Mouse (Mus musculus) E14TG2a.4 (cell line): ENCODE data around the gene Dhx37.

Experiments
- H3K27me3 ChIP-seq: 2 replicates; pipeline ENCODE4 v1.6.1; 2014; ENCODE audit warnings: low read length, control low read depth; ENCODE audit not compliant: insufficient read depth
- H3K36me3 ChIP-seq: 2 replicates; pipeline ENCODE4 v1.6.1; 2014; ENCODE audit warnings: low read length, control low read depth; ENCODE audit not compliant: insufficient read depth
- H3K4me1 ChIP-seq: replicated peaks from 2 replicates; pipeline ENCODE4 v1.6.1; 2014; ENCODE audit warnings: low read depth, low read length, control low read depth
- H3K4me3 ChIP-seq: replicated peaks from 2 replicates; pipeline ENCODE4 v1.5.1; 2014; ENCODE audit warnings: mild to moderate bottlenecking, low read length
- H3K9me3 ChIP-seq: 2 replicates; pipeline ENCODE4 v1.6.1; 2014; ENCODE audit warnings: low read length, control low read depth
- CTCF ChIP-seq: conservative IDR thresholded peaks from 2 replicates; pipeline ENCODE4 v1.5.1; 2014; ENCODE audit warnings: low read length
- NANOG ChIP-seq: IDR thresholded peaks from 2 replicates; pipeline ENCODE4 v1.6.1; 2014; ENCODE audit warnings: borderline replicate concordance, low read length, mixed read lengths
- POU5F1 ChIP-seq: IDR thresholded peaks from 2 replicates; pipeline ENCODE4 v1.6.1; 2014; ENCODE audit warnings: low read length, borderline replicate concordance

Gene Dhx37

DNA sequence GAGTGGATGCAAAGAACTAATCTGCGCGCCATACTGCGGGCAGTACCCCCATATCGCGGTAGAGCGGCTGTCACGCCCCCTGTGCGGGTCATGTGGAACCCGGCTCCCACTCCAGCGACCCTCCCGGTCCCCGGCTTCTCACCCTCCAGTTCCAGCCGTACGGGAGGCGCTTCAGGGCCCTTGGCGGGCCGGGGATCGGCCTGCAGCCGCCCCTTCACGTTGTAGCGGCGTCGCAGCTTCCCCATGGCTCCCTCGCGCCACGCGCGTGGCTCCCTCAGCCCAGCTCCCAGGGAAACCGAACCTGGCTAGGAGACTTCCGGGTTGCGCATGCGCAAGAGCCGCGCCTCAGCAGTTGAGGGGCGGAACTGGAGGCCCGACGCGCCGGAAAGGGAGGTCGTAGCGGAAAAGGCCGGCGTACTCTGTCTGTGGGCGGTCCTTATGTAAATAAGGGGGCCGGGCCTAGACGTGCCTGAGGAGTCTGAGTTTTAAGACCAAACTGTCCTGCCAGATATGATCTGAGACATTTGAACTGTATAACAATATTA lies at the start of gene Dhx37:
Dhx37 (minus strand) TSS at position 329 of the 545 bp plus-strand sequence.
- TF ChIP-seq CTCF (no peak), POU5F1 (no peak), NANOG (no peak)
- Histone ChIP-seq H3K27me3 (no peaks in the 10 kb centered on the region), H3K4me1 (peaks cover 50% of the 10 kb centered on the region), H3K36me3 (peaks cover 36% of the 10 kb centered on the region), H3K4me3 (peak within 1 kb of the TSS; percentile 98), H3K9me3 (no peaks in the 10 kb centered on the region)

DNA sequence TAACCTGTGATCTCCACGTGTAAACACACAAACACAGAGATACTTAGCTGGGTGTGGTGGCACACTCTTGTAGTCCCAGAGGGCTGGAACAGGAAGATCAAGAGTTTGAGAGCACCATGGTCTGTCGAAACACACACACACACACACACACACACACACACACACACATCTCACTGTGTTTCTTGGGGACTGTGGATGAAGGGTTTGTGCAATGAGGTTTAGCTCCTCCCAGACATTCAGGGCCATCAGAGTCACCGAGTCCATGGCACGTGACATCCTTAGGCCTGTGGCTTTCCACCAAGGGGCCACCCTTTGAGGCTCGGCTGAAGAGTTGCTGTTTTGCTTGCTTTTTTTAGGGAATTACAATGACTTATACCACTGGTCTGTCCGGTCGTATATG lies 48.6 kb upstream of the Dhx37 start:
- peaks cover 46% of the 10 kb centered on the region for H3K4me1 ChIP-seq
- peaks cover 65% of the 10 kb centered on the region for H3K36me3 ChIP-seq
- TF ChIP-seq CTCF (no peak), POU5F1 (no peak), NANOG (no peak)
- H3K27me3 ChIP-seq: no peaks in the 10 kb centered on the region; the same call in 1 of the 2 replicates
- H3K4me3 ChIP-seq: no peak overlapping the region
- no peaks in the 10 kb centered on the region for H3K9me3 ChIP-seq

DNA sequence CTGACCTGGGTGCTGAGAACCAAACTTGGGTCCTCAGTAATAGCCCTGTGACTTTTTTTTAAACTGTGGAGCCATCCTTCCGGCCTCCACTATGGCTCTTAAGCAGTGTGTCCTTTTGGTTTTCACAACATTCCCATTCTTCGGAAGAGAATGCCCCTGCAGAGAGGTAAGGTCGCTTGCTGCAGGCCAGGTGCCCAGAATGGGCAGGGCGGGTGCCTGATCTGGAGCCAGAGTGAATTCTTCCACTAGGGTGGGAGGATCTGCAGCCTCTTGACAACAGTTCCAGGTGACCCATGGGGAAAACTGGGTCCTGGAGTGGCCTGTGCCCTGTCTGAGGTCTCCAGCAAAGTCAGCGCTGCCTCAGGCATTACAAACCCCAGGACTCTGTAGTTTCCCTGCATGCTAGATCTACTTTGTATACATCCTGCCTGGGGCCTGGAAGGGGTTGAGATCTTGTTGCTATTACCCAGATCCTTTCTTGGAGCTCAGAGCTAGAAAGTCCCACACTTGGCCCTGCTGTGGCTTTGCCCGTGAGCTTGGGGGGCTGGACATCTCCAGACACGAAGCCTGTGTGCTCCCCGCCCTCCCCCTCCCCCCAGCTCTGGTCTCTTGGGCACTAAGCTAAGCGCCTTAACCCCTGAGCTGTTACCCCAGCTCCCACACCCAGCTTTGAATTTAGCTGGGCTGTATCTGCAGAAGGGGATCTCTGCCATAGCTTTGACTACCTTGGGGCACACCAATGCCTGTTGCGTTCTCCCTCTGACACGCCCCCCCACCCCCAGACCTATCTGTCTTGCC lies 46.7 kb upstream of the Dhx37 start:
- H3K4me1 ChIP-seq: peaks cover 54% of the 10 kb centered on the region
- no peak overlapping the region for H3K4me3 ChIP-seq
- H3K27me3 ChIP-seq: peaks cover 15% of the 10 kb centered on the region
- no peaks in the 10 kb centered on the region for H3K9me3 ChIP-seq
- no peak for TF ChIP-seq POU5F1
- no peak for TF ChIP-seq NANOG
- no peak for TF ChIP-seq CTCF
- peaks cover 55% of the 10 kb centered on the region for H3K36me3 ChIP-seq

DNA sequence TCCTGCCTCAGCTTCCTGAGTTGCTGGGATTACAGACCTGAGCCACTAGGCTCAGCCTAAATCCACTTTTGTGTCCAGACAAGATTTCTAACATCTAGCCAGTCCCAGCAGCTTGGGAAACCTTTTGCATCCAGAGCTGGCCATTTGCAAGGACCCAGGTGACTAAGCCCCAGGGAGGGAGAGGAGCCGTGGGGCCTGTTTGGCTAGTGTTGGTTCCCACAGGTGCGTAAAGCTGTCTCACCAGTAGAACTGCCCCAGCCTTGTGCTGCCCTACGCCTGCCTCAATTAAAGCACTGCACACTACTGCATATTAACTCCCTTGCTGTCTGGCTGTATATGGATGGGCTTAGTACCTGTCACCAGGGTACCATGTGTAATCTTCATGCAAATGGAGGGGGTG lies 45.5 kb upstream of the Dhx37 start:
- peaks cover 57% of the 10 kb centered on the region for H3K4me1 ChIP-seq
- TF ChIP-seq NANOG (no peak), POU5F1 (no peak), CTCF (no peak)
- H3K36me3 ChIP-seq: peaks cover 44% of the 10 kb centered on the region
- no peaks in the 10 kb centered on the region for H3K9me3 ChIP-seq
- H3K27me3 ChIP-seq: peaks cover 17% of the 10 kb centered on the region
- H3K4me3 ChIP-seq: no peak overlapping the region

DNA sequence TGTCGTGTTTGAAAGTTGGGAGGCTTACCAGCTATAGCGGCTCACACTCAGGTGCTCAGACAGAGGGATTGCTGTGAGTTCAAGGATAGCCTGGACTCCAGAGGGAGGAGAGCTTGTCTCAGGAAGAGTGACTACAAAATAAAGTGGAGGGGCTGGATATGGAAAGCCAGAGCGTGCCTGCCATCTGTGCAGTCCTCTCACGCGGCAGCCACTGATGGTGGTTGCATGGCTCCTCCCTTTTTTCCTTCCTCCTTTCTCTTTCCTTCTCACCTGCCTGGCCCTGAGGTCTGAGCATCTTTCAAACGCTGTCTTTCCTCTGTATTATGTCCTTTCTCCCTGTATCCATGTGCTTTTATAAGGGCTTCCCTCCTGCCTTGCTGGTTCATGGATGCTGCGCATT lies 44.1 kb upstream of the Dhx37 start:
- no peaks in the 10 kb centered on the region for H3K9me3 ChIP-seq
- peaks cover 18% of the 10 kb centered on the region for H3K27me3 ChIP-seq
- TF ChIP-seq CTCF (no peak), NANOG (no peak), POU5F1 (no peak)
- peaks cover 57% of the 10 kb centered on the region for H3K4me1 ChIP-seq
- H3K4me3 ChIP-seq: no peak overlapping the region
- H3K36me3 ChIP-seq: peaks cover 31% of the 10 kb centered on the region

DNA sequence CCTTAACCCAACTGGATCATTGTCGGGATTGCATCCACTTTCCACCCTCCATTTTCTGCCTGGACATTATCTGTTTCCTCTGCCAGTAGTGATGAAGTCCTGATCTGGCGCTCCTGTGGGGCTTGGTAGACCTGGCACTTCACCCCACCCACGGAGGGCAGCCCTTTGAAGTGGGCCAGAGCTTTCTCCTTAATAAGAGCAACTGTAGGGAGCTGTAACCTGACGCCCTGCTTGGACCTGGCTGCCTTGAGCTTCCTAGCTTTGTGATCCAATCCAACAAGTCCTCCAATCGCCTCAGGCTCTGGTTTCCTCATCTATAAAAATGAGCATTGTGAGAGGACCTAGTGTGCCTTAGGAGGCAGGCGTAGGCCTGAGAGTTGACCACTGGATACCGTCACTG lies 43.6 kb upstream of the Dhx37 start:
- H3K9me3 ChIP-seq: no peaks in the 10 kb centered on the region
- H3K4me1 ChIP-seq: peaks cover 57% of the 10 kb centered on the region
- H3K4me3 ChIP-seq: peak overlapping the region; percentile 94; the same call in 1 of the 2 replicates
- peaks cover 19% of the 10 kb centered on the region for H3K27me3 ChIP-seq
- H3K36me3 ChIP-seq: peaks cover 26% of the 10 kb centered on the region
- TF ChIP-seq NANOG: no peak
- TF ChIP-seq CTCF: no peak
- TF ChIP-seq POU5F1: no peak

DNA sequence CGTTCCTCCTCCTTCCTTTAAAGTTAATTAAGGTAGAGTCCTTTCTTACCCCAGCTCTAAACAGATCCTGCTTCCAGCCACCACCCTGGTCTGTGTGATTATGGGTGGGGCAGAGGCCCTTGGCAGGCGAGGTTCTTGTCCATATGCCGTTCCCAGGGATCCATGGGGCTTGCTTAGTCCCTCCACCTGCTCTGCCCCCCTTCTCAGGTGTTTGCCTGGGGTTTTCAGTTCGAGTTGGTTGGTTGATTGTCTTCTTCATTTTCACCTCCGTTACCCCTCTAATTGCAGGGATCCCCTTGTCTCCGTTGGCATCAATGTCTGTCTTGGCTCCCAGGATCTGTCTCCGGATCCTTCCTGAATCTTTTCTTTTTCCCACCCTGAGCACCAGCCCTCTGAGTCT lies 42.9 kb upstream of the Dhx37 start:
- Histone ChIP-seq H3K4me1 (peaks cover 57% of the 10 kb centered on the region), H3K36me3 (peaks cover 21% of the 10 kb centered on the region), H3K27me3 (peaks cover 19% of the 10 kb centered on the region), H3K4me3 (peak overlapping the region; percentile 94), H3K9me3 (no peaks in the 10 kb centered on the region)
- TF ChIP-seq NANOG: no peak
- TF ChIP-seq CTCF: no peak
- TF ChIP-seq POU5F1: no peak

DNA sequence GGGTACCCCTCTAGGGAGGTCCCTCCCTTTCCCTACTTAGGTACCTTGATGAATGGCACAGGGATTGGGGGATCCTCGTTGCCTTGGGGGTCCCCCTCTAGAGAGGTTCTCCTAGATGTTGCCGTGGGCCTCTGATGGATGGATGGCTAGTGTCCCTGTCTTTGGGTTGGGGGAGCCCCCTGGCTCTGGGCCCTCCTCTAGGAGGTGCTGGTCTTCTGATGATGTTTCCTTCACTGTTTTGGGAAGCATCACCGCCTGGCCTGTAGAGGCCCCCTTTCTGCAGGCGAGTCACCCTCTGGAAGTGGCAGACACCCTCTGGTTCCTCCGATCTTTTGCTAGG lies 42.3 kb upstream of the Dhx37 start:
- peaks cover 19% of the 10 kb centered on the region for H3K27me3 ChIP-seq
- H3K4me3 ChIP-seq: peak overlapping the region; percentile 94
- H3K9me3 ChIP-seq: no peaks in the 10 kb centered on the region
- TF ChIP-seq POU5F1: no peak
- TF ChIP-seq NANOG: no peak
- no peak for TF ChIP-seq CTCF
- H3K36me3 ChIP-seq: peaks cover 21% of the 10 kb centered on the region
- H3K4me1 ChIP-seq: peaks cover 53% of the 10 kb centered on the region
